Mouse (Mus musculus) neural tube, postnatal 0 days (tissue): Measurements from ENCODE around the gene Olfr288. TPM values are rescaled to one million over a fixed set of nuclear protein-coding genes. Genes with fewer than 3 reads are reported as not detected.

Experiments
- polyA plus RNA-seq: library from polyadenylated mRNA; unstranded; fragments of >200 nt; fragmentation: Nextera tagmentation; extraction: Ambion mirVana; gene quantifications from 2 replicates; pipeline ENCODE4 v1.2.1, GENCODE M21; 2015

Olfr288 gene
- 0.36 TPM in 1 of 2 replicates, not detected in the other for polyA plus RNA-seq

GRCm38 (mm10) chr15:98195442-98195841, at the start of gene Olfr288:
Gene Olfr288, minus strand, starts transcription at chr15:98195542.

DNA sequence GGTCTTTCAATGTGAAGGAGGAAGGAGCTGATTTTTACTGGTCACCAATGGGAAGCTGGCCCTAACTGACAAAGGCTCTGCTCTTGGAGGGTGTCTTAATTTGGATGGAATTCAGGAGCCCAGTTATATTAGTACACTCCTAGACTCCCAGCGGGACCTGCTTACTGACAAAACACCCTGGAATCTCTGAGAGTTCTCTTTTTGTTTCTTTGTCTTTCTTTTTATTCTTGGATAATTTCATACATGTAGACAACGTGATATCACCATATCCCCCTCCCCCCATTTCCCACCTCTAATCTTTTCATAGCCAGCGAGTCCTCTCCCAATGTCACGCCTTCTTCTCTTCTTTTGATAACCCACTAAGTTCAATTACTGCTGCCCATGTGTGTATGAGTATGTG, 39.0 kb upstream of the Olfr288 start, which contains the start of gene Olfr286:
Gene Olfr286 (minus strand): TSS at position 101 of the 400 bp plus-strand sequence.

GRCm38 (mm10) chr15:98220877-98221276, 25.5 kb upstream of the Olfr288 start, which contains the start of the genes Gm44579 and Olfr287:
Gene Gm44579, minus strand, starts transcription at chr15:98220977.
Gene Olfr287, minus strand, starts transcription at chr15:98221056.

GRCm38 (mm10) chr15:98166963-98167644, 28.2 kb downstream of the Olfr288 start, which contains the start of gene Ccdc184:
Gene Ccdc184, plus strand, starts transcription at chr15:98167158.

GRCm38 (mm10) chr15:98165525-98165924, 29.8 kb downstream of the Olfr288 start, which contains the start of gene Asb8:
Gene Asb8, minus strand, starts transcription at chr15:98165625.

Other genes starting within 250 kb of the Olfr288 start
- 36.3 and 44.7 TPM in 2 replicates for gene Tmem106c, start 231.3 kb downstream of the Olfr288 start, polyA plus RNA-seq
- gene Col2a1, start 190.8 kb downstream of the Olfr288 start, polyA plus RNA-seq: 2.6 and 4.1 TPM in 2 replicates
- gene Pfkm, start 103.0 kb downstream of the Olfr288 start, polyA plus RNA-seq: 93.8 and 101 TPM in 2 replicates
- 12.5 and 13.7 TPM in 2 replicates for gene Senp1, start 101.8 kb downstream of the Olfr288 start, polyA plus RNA-seq
- 58.5 and 60.2 TPM in 2 replicates for gene Asb8, start 29.9 kb downstream of the Olfr288 start, polyA plus RNA-seq
- 106 and 120 TPM in 2 replicates for gene Ccdc184, start 28.4 kb downstream of the Olfr288 start, polyA plus RNA-seq
- 0.45 TPM in 1 of 2 replicates, not detected in the other for gene Gm44579, start 25.4 kb upstream of the Olfr288 start, polyA plus RNA-seq
- 6.5 TPM in 2 replicates for gene Olfr287, start 25.5 kb upstream of the Olfr288 start, polyA plus RNA-seq
- not detected in 2 replicates for gene Olfr286, start 38.9 kb upstream of the Olfr288 start, polyA plus RNA-seq
- gene H1fnt, start 61.8 kb upstream of the Olfr288 start, polyA plus RNA-seq: not detected in 2 replicates
- gene Zfp641, start 100.6 kb upstream of the Olfr288 start, polyA plus RNA-seq: 8.0 and 9.8 TPM in 2 replicates
- not detected in 2 replicates for gene Olfr285, start 121.8 kb upstream of the Olfr288 start, polyA plus RNA-seq
- not detected in 2 replicates for gene Olfr284, start 145.4 kb upstream of the Olfr288 start, polyA plus RNA-seq
- not detected in 2 replicates for gene Olfr283, start 185.4 kb upstream of the Olfr288 start, polyA plus RNA-seq
- not detected in 2 replicates for gene Olfr282, start 235.7 kb upstream of the Olfr288 start, polyA plus RNA-seq